Mouse (Mus musculus): ENCODE measurements around the gene Olfr56.
"Not testable (repeated sequence)": the region's sequence is repeated elsewhere in the genome, so short reads cannot be mapped to it uniquely, and the experiment has no call there.

Olfr56 gene

DNA sequence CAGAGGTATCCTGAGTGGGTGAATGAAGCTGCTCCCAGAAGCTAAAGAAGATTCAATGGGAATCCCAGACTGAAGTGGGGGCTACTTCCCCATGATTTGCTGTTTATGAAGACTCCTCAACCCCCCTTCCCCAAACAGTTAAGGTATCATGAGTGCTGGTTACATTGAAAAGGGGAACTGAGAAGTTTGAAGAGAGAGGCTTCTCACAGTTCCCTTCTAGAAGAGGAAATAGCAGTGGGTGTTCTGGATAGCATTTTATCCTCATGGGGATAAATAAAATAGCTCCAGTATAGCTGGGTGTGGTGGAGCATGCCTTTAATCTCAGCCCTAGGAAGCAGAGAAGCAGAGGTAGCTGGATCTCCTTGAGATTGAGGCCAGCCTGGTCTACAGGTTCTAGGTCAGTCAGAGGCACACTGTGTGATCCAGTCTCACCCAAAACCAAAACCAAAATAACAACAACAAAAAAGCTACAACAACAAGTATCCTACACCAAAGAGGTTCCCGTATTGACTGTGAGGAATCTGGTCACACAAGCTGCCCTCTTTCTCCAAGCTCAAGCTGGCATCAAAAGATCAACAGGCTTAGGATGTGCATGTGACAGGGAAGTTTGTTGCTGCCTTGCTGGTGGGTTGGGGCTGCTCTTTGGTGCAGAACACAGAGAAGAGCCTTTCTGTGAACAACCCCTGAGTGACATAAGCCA, at the start of gene Olfr56:
Olfr56 (plus strand) TSS at position 650 of the 700 bp plus-strand sequence.
- DNase-seq = not testable (repeated sequence)

DNA sequence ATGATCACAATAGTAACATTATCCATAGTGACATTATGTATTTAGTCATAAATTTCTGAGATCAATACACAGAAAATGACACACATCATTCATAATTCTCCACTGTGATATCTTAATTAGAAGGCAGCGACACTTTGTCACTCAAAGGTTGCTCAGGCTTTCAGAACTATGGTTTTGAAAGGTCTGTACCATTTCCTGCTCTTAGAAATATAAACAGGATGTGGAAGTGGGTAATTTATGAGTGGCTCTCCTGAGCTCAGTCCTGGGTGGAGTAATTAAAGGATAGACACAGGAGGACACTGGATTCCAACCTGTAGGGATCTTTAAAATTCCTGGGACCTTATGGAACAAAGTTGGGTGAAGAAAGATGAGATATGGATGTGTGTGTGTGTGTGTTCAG, 45.3 kb upstream of the Olfr56 start:
- not testable (repeated sequence) for DNase-seq

DNA sequence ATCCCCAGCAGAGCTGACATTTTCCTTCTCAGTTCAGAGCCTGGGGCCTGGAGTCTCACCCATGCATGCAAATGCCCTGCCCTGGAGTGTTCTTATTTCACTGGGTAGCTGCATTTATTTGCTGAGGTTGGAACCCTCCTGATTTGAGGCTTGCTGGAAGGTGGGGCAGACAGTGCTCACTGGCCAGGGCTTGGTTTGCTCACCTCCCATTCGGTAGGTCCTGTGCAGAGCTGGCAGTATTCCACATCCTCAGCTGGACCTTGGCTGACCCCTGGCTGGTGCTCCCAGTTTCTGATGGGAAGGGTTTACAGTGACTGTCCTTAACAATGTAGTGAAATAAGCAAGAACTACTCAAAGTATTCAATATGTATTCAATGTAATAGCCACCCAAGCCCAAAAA, 44.8 kb upstream of the Olfr56 start:
- not testable (repeated sequence) for DNase-seq

DNA sequence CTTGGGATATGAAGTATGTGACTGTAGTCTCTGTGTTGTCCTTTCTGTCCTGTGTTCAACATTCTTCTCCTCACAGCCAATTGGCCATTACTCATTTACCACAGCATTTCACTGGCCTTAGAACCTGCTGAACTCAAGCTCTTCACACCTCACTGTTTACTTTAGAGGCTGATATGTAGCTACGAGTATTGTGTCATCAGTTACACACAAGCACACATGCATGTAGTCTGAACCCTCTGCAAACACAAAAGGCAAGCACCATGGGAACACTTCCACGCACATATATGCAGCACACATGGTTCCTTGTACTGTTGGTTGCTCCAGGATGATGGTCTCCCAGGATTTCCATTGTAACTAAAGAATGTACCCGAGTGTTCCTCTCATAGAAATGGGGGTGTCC, 43.4 kb upstream of the Olfr56 start:
- DNase-seq = not testable (repeated sequence)

- not testable (repeated sequence) for DNase-seq
Observed at GRCm38 (mm10) chr11:48939286-48939685, 39.4 kb upstream of the Olfr56 start.

- DNase-seq = not testable (repeated sequence)
Observed at GRCm38 (mm10) chr11:48946090-48946489, 32.6 kb upstream of the Olfr56 start, which contains the start of gene Psme2b. TSS of gene Psme2b (minus strand) at chr11:48946190.

DNA sequence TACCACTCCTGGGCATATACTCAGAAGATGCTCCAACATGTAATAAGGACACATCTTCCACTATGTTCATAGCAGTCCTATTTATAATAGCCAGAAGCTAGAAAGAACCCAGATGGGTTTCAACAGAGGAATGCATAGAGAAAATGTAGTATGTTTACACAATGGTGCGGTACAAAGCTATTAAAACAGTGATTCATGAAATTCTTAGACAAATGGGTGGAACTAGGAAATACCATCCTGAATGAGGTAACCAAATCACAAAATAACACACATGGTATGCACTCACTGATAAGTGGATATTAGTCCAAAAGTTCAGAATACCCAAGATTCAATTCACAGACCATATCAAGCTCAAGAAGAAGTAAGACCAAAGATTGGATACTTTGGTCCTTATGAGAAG, 4.0 kb upstream of the Olfr56 start:
- DNase-seq = not testable (repeated sequence)

DNA sequence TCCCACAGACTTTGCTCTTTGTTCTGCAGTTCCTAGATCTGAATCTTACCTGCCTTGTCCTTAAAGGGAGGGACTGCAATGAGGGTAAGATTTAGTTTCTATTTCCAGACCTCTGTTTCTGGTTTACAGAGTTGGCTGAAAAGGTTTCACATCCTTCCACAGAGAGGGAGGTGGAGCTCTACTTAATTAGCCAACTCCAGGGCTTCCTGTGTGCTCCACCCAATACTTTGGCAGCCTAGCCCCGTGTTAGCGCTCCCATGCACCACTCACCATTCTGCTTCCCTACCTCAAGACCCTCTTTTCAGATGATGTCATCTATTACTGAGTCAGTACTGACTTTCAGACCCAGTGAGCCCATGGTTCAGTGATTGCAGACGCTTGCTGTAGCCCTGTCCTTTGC, 562 bp downstream of the Olfr56 start, which contains the start of gene 9930111J21Rik1:
9930111J21Rik1 (minus strand) TSS at position 148 of the 400 bp plus-strand sequence.
- DNase-seq = not testable (repeated sequence)

DNA sequence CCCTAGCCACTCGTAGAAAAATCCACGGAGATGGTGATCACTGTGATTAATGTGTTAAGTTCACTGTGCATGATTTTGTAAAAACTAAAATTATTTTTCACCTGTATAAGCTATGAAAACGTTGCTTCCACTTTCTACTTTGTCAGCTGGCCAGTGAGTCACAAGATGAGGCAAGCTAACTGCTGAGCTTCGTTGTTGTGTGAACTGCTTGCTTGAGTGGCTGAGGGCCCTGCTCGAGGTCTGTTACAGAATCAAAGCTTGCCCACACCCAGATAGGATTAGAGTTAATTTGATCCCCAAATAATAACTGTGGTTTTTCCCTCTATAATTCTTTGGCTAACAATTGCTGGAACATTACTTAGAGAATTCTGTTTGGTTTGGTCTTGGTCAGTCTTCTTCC, 1.4 kb downstream of the Olfr56 start:
- not testable (repeated sequence) for DNase-seq

GRCm38 (mm10) chr11:48982848-48983247, 4.2 kb downstream of the Olfr56 start:
- not testable (repeated sequence) for DNase-seq

DNA sequence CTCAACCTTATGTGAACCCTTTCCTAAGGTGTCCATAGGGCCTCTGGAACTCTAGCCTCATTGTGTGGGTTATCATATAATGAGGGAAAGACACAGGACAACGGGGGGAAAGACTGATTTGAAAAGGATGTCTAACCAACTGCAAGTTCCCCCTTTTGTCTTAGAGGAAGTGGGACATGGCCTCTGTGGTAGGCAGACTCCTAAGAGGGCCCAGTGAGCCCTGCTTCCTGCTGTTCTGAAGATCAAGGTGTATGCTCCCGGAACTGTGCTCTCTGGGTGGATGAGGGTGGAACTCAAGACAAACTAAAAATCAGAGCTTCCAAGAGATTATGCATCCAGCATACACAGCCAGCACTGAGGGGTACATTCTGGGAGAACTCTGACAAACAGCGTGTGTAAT, 9.5 kb downstream of the Olfr56 start:
- not testable (repeated sequence) for DNase-seq

- DNase-seq = not testable (repeated sequence)
Observed at GRCm38 (mm10) chr11:48989981-48990380, 11.3 kb downstream of the Olfr56 start.

DNA sequence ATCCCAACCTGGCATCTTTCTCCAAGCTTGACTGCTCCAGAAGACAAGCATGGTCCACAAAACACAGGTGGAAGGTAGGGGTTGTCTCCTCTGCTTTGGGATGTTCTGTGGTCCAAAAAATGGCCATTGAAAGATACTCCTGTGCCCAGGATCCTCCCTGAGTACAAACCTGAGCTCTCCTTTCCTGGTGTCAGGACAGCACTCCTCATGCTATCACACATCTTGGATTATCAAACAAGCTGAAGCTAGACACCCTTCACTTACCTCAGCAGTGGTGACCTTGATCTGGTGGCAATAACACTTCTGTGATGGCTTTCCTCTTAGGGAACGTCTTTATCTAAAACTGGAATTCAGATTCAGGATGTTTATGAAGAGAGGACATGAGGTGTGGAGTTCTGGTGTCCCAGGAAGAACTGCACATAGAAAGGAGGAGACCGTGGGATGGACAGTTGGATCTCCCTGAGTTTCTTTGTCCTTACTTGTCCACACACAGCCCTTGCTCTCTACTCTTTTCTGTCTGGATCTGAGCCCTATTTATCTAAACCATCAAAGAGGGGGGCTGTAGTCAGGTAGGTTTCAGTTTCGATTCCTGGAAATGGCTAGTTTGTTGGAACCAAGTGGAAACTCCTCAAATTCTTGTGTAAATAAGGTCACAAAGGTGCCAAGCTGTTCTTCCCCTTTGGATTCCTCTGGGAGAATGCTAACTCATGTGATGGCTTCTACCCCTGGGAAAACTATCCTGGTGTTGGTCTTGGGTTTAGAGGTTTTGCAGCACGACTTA, 13.2 kb downstream of the Olfr56 start, which contains the start of gene Gm12185:
Gm12185 (minus strand) TSS at position 487 of the 781 bp plus-strand sequence.
- DNase-seq = not testable (repeated sequence)

DNA sequence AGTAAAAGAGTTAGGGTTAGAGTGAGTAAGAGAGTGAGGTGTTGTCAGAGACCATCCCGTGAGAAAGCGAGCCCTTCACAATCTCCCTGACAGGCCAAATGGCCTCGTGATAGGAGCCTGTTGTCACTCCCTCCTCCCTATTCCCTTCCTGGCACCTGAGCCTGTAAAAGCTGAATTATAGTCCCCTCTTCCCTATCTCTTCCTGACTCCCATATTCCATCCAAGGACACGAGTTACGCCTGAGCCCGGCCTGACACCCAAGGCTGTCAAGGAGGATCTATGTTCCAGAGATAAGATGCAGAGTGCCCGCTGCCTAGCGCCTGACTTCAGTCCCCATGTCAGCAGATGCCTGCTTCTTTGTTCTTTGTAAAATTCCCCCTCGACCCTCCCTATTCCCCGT, 14.6 kb downstream of the Olfr56 start:
- not testable (repeated sequence) for DNase-seq

DNA sequence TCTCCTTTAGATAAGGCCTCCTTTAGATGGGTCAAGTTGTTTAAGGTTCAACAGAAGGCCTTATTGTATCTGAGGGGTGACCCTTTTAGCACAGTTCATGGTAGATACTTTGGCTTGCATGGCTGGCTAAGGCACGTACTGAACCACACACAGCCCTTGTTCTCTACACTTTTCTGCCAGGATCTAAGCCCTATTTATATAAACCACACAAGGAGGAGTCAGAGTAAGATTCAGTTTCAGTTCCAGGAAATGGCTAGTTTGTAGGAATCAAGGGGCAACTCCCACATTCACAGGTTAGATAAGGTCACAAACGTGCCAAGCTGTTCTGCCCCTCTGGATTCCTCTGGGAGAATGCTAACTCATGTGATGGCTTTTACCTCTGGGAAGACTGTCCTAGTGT, 15.3 kb downstream of the Olfr56 start, which contains the start of gene Tgtp1:
Tgtp1 (minus strand) TSS at position 155 of the 400 bp plus-strand sequence.
- not testable (repeated sequence) for DNase-seq

DNA sequence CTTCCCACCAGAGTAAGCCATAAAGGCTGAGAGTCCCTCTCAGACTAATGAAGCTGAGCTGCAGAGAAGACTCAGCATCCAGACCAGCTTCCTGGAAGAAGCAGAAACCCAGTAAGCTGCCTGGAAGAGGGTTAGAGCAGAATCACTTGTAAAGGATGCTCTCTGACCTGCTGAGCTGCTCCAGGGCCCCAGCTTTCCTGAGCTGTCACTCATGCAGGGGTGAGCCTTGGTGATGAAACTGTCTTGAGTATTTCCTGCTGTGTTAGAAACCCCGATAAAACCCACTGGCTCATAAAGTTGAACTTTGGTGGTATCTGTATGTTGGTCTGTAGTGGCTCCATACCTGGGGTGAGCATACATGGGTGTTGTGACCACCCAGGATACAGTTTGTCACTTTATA, 21.7 kb downstream of the Olfr56 start:
- DNase-seq = not testable (repeated sequence)

GRCm38 (mm10) chr11:49006317-49006716, 27.6 kb downstream of the Olfr56 start:
- DNase-seq = not testable (repeated sequence)

- not testable (repeated sequence) for DNase-seq
Observed at GRCm38 (mm10) chr11:49006785-49007184, 28.1 kb downstream of the Olfr56 start.

GRCm38 (mm10) chr11:49012074-49012473, 33.4 kb downstream of the Olfr56 start:
- not testable (repeated sequence) for DNase-seq

GRCm38 (mm10) chr11:49050064-49050463, 71.4 kb downstream of the Olfr56 start:
- DNase-seq = not testable (repeated sequence)

DNA sequence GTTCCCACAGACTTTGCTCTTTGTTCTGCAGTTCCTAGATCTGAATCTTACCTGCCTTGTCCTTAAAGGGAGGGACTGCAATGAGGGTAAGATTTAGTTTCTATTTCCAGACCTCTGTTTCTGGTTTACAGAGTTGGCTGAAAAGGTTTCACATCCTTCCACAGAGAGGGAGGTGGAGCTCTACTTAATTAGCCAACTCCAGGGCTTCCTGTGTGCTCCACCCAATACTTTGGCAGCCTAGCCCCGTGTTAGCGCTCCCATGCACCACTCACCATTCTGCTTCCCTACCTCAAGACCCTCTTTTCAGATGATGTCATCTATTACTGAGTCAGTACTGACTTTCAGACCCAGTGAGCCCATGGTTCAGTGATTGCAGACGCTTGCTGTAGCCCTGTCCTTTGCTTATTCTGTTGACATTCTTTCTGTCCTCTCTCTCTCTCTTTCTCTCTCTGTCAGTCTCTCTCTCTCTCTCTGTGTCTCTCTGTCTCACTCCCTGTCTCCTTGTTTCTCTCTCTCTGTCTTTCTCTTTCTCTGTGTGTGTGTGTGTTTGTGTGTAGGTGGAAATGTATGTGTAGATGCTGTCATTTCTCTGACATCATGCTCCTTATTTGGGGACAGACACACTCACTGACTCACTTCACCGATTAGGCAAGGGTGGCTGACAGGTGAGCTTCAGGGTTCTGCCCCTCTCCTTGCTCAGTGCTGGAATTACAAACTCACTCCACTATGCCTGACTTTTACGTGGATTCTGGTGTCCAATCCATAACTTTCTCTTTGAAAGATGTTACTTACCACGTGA, 72.6 kb downstream of the Olfr56 start, which contains the start of gene 9930111J21Rik2:
9930111J21Rik2 (minus strand) TSS at position 150 of the 799 bp plus-strand sequence.
- DNase-seq = not testable (repeated sequence)

- not testable (repeated sequence) for DNase-seq
Observed at GRCm38 (mm10) chr11:49051894-49052293, 73.2 kb downstream of the Olfr56 start.
